ENCODE assay signal across 21 mouse cellular contexts in the genomic region with DNA sequence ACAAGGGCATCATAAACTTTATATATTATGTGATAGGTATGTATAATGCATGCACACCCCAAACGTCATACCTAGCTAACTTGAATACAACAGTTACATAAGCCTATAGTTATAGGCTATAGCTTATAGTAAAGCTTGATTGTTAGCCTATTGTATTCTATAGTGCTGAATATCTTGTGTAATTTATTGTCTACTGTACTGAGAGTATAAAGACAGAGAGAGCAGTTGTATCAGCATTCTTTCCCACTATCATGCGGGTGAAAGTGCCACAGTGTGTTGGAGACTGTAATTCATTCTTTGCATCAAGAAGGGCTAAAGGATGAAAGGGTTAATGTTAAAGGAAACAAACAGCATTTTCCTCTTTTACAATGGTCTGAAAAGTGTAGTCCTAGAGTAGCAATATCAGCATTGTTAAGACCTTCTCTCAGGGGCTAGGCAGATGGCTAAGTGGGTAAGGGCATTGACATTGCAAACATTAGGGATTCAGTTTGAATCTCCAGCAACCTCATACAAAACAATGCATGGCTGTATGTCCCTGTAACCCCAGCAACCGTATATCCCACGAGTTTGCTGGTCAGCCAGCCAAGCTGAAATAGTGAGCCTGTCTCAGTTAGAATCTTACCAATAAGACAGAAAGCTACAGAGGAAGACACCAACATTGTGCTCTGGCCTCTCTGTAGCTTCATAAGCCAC.
DNase-seq lines count a peak whose midpoint lies in the region; ATAC-seq lines count a peak whose summit lies in the region.
"Had no signal": no experiment of that assay in that cellular context is flagged by ENCODE, and none has a peak within 500 bp of the region (broad histone marks: within the 10 kb centered on the region; RNA-seq: fewer than 3 reads in every experiment).

No protein-coding gene starts in this region.

- H3K4me2 ChIP-seq in forebrain, embryonic 14.5 days (ENCODE audit: low read length), result no peak overlapping the region
- H3K4me2 ChIP-seq in forebrain, embryonic 13.5 days, result no peak overlapping the region
- H3K4me2 ChIP-seq in neural tube, embryonic 13.5 days, result no peak overlapping the region
- H3K4me2 ChIP-seq: embryonic facial prominence, embryonic 12.5 days; heart, embryonic 13.5 days; limb, embryonic 13.5 days had no signal

- no peak overlapping the region for H3K4me3 ChIP-seq in forebrain, embryonic 14.5 days (ENCODE audit: low read depth, low read length)
- no peak overlapping the region for H3K4me3 ChIP-seq in forebrain, embryonic 13.5 days
- no peak overlapping the region for H3K4me3 ChIP-seq in hindbrain, embryonic 10.5 days
- H3K4me3 ChIP-seq in neural tube, embryonic 13.5 days, result no peak overlapping the region
- H3K4me3 ChIP-seq: embryonic facial prominence, embryonic 12.5 days; heart, embryonic 13.5 days; left cerebral cortex, adult 2 months; limb, embryonic 13.5 days had no signal

- H3K4me1 ChIP-seq in forebrain, embryonic 14.5 days (ENCODE audit: control insufficient read depth, insufficient read depth, low read length), result no peaks in the 10 kb centered on the region
- no peaks in the 10 kb centered on the region for H3K4me1 ChIP-seq in forebrain, embryonic 13.5 days
- H3K4me1 ChIP-seq in hindbrain, embryonic 10.5 days (replicated peaks), result peaks cover 19% of the 10 kb centered on the region
- peaks cover 7% of the 10 kb centered on the region; the same call in 1 of the 2 replicates for H3K4me1 ChIP-seq in neural tube, embryonic 13.5 days (replicated peaks)
- H3K4me1 ChIP-seq: embryonic facial prominence, embryonic 12.5 days; limb, embryonic 13.5 days had no signal

- no peaks in the 10 kb centered on the region for H3K27me3 ChIP-seq in forebrain, embryonic 14.5 days (replicated peaks; ENCODE audit: control insufficient read depth, insufficient read depth, low read length)
- H3K27me3 ChIP-seq in forebrain, embryonic 13.5 days, result no peaks in the 10 kb centered on the region
- no peaks in the 10 kb centered on the region for H3K27me3 ChIP-seq in hindbrain, embryonic 10.5 days (ENCODE audit: insufficient read depth, poor library complexity, severe bottlenecking)
- no peaks in the 10 kb centered on the region for H3K27me3 ChIP-seq in neural tube, embryonic 13.5 days
- H3K27me3 ChIP-seq: embryonic facial prominence, embryonic 12.5 days; heart, embryonic 13.5 days; limb, embryonic 13.5 days had no signal

- no peaks in the 10 kb centered on the region for H3K9me3 ChIP-seq in forebrain, embryonic 14.5 days (replicated peaks; ENCODE audit: control insufficient read depth, low read length)
- no peaks in the 10 kb centered on the region for H3K9me3 ChIP-seq in forebrain, embryonic 13.5 days (replicated peaks)
- H3K9me3 ChIP-seq in hindbrain, embryonic 10.5 days, result no peaks in the 10 kb centered on the region
- H3K9me3 ChIP-seq in neural tube, embryonic 13.5 days, result no peaks in the 10 kb centered on the region
- H3K9me3 ChIP-seq: embryonic facial prominence, embryonic 12.5 days; heart, embryonic 13.5 days; limb, embryonic 13.5 days had no signal

- WGBS in forebrain, embryonic 14.5 days, result 52% methylated on average over 4 of the region's 4 CpGs
- WGBS in forebrain, embryonic 13.5 days, result 37% methylated on average over 4 of the region's 4 CpGs
- 49% methylated on average over 4 of the region's 4 CpGs for WGBS in hindbrain, embryonic 10.5 days
- WGBS in neural tube, embryonic 13.5 days, result 20% methylated on average over 4 of the region's 4 CpGs

- H3K27ac ChIP-seq in forebrain, embryonic 14.5 days (ENCODE audit: low read depth, low read length), result no peak overlapping the region
- no peak overlapping the region for H3K27ac ChIP-seq in forebrain, embryonic 13.5 days
- H3K27ac ChIP-seq in hindbrain, embryonic 10.5 days, result 0 out of 2 replicates have a peak overlapping the region, but pooled peaks have one; percentile 46
- H3K27ac ChIP-seq in neural tube, embryonic 13.5 days (replicated peaks), result no peak overlapping the region
- H3K27ac ChIP-seq: embryonic facial prominence, embryonic 12.5 days; heart, embryonic 13.5 days; kidney, postnatal 0 days; left cerebral cortex, adult 2 months; limb, embryonic 13.5 days; liver, embryonic 14.5 days had no signal

- no peaks in the 10 kb centered on the region for H3K36me3 ChIP-seq in forebrain, embryonic 14.5 days (ENCODE audit: control insufficient read depth, insufficient read depth, low read length)
- H3K36me3 ChIP-seq in forebrain, embryonic 13.5 days (ENCODE audit: poor library complexity, severe bottlenecking), result no peaks in the 10 kb centered on the region
- no peaks in the 10 kb centered on the region for H3K36me3 ChIP-seq in hindbrain, embryonic 10.5 days
- no peaks in the 10 kb centered on the region for H3K36me3 ChIP-seq in neural tube, embryonic 13.5 days
- H3K36me3 ChIP-seq: embryonic facial prominence, embryonic 12.5 days; heart, embryonic 13.5 days; limb, embryonic 13.5 days had no signal

- ATAC-seq in forebrain, embryonic 14.5 days, result 0 out of 2 replicates have a peak, but pooled peaks have one; percentile 20
- no peak; the same call in 1 of the 2 replicates for ATAC-seq in forebrain, embryonic 13.5 days
- ATAC-seq in neural tube, embryonic 13.5 days (ENCODE audit: low read depth), result peak; percentile 36; the same call in 1 of the 2 replicates
- ATAC-seq: intestine, postnatal 0 days had no signal

- H3K9ac ChIP-seq in forebrain, embryonic 14.5 days (ENCODE audit: low read length), result no peak overlapping the region
- H3K9ac ChIP-seq in forebrain, embryonic 13.5 days, result no peak overlapping the region
- no peak overlapping the region for H3K9ac ChIP-seq in neural tube, embryonic 13.5 days
- H3K9ac ChIP-seq: embryonic facial prominence, embryonic 12.5 days; heart, embryonic 13.5 days; limb, embryonic 13.5 days; liver, embryonic 14.5 days had no signal

- DNase-seq in forebrain, embryonic 14.5 days (ENCODE audit: low spot score), result no peak
- DNase-seq in hindbrain, embryonic 10.5 days (ENCODE audit: low spot score), result peak; percentile 30
- peak; percentile 38 for DNase-seq in mesoderm, embryonic 11.5 days (ENCODE audit: low read depth, low spot score)
- DNase-seq in adrenal gland, postnatal 10 days, result no peak
- DNase-seq in B cell, adult 2 months, result no peak
- DNase-seq in layer of hippocampus, adult 11-12 months (ENCODE audit: low spot score), result no peak
- DNase-seq: adrenal gland, adult 8-10 months; cerebellum, adult 11-12 months; cerebellum, postnatal 25 days; heart, postnatal 4 days; lung, postnatal 10 days; thymus, adult 2 months had no signal

Comparison
In these comparisons a context has a peak if more than half of its experiments do, and no peak if none do; other contexts are left out.
1. DNase-seq: peak in hindbrain, embryonic 10.5 days (single experiment) and mesoderm, embryonic 11.5 days (single experiment); none in forebrain, embryonic 14.5 days (single experiment), adrenal gland, postnatal 10 days (single experiment), B cell, adult 2 months (0 of 2) and layer of hippocampus, adult 11-12 months (single experiment).